Mouse (Mus musculus) lung, postnatal 4 days (tissue): ENCODE measurements around the gene Hs3st5.
"Not testable (repeated sequence)": the region's sequence is repeated elsewhere in the genome, so short reads cannot be mapped to it uniquely, and the experiment has no call there.

Experiments used
- DNase-seq, 2 experiments: peaks; one replicate each; pipeline ENCODE4 v3.0.0; 2021

Hs3st5 gene

DNA sequence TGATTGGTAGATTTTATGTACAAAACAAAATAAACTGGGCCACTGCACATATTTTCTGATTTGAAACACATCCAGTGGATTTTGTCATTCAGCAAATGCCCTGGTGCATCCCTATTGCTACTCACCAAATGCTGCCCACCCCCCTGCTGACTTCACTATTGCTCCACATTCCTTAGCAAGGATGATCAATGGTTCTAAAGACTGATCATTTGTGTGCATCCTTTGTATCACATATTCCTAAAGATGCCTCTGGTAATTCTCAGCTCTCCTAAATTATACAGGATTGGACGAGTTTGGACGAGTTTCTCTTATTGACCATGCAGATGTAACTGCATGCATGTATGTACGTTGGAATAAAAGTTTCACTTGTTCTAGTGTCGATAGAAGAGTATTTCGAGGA lies 52.1 kb downstream of the Hs3st5 start:
- no peak for DNase-seq

DNA sequence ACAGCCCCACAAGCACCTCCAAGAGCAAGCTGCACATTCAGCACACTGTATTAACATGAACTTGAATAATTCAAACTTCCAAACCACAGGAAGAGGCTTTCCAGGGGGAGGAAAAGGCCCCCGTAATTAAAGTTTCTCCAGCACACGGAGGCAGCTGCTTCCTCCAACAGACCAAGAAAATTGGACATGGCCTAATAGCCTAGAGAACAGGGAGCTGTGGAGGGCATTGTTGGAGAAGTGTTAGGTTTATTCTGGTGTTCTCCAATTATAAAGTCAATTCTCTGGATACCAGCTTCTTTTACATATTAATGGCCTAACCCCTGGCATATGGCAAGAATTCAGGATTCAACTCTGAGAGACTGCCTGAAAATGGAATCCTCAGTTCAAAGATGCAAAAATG lies 60.6 kb downstream of the Hs3st5 start:
- no peak for DNase-seq

DNA sequence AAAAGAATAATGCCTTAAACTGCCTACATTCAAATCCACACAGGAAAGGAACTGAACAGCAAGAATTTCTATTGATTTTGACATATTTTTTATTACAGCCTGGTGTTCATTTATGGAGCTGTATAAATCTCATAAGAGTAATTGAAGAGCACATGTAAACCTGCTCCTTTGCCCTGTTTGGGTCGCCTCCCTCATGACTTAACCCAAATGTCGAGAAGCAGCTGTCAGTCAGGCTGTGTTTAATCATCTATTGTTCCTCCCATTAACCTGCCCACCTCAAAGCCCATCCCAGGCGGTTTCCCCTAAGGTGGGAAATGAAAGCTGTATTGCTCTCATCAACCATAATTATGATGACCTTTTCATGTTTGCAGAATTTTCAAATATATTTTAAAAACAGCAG lies 65.9 kb downstream of the Hs3st5 start:
- DNase-seq = no peak

DNA sequence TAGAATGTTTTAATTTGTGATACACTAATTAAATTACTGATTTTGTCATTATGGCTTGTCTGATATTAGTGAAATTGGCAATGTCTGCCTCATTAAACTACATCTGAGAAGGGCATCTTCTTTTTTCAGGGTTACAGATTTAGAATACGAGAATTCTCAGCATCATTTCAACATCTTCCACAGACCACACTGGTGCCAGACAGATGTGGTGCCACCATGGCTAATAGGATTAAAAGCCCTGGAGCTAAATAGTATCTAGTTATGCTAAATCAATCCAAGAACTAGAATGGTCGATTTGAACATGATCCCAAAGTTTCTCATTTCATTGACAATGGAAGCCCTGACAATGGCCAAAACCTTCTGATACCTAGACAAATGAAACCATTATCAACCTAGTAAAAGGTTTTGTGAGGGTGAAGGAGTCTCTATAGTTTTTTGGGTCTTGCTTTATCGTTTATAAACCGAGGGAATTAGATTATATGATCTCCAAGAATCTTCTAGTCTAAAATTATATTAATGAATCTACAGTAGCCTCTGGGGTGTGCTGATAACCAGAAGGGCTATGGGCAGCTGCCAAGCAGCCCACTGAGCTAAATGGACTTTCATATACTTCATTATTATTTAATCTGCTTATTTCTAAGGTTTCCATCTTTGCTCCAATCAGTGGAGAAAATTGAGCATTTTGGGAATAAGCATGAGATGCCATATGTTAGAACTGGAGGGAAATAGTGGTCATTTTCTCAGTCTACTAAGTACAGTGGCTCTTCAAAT lies 71.9 kb downstream of the Hs3st5 start:
- no peak for DNase-seq

DNA sequence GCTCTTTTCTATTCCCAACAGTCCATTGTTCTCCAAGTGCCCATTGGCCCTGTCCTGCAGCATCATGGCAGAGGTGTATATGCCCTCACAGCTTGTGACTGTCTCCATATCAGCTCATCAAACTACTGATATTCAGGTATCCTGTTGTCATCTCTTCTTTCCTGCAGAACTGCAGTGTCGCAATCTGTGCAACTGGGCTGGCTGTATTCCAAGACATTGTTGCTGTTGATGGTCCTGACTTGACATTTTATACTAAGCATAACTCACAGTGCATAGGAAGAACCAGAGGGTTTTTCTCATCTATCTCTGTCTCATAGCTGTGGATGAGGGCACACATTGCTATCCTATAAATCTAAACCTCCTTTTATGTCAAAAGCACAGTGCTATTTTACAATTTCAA lies 103.8 kb downstream of the Hs3st5 start:
- DNase-seq = no peak

DNA sequence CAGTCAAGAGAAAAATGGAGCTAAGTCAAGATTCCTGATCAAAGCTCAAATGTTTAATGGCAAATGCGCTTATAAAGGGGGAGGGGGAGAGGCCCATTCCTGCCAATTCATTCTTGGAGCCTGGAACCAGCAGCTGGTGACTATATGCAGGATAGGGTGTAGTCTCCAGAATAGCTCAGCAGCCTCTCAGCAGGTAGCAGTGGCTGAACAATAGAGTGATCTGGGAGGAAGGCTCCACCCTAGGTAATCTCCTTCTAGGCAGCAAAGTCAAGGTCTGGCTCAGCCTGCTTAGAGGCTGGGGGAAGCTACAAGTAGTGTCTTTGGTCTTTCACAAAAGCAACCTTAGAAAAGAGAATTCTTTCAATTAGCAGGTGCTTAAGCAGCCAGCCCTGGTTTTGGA lies 104.8 kb downstream of the Hs3st5 start:
- DNase-seq = not testable (repeated sequence)

DNA sequence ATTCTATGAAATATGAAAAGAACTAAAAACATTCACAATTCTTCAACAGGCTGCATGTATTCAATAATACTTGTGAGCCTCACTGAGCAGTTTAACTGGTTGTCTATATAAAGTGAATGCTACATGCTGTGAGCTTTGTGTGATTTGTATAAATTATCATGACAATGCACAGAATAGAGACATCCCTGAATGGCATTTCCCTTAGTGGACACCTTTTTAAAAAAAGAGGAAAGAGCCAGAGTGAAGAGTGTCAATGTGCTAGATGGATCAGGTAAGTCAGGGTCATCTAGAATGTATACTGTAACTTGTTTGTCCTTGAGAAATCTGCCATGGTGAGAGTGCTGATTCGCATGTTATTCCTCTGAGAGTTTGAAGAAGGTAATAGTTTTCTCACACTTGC lies 116.4 kb downstream of the Hs3st5 start:
- DNase-seq = no peak

DNA sequence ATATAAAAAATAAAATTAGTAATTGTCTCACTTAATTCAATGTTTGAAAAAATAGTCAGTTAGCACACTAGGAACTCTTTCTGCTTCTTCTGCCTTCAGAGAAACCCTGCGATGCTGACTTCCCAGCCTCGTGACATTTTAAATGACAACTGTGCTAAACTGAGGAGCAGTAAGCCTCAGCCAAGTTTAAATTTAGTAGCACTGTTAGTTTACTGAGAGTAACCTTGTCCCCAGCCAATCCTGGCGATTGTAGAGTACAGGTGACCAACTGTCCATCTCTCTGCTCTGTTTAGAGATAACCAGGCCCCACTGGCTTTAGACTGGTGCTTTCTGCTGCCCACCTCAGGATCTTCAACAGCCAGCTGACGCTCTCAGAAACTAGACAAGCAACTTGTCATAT lies 121.3 kb downstream of the Hs3st5 start:
- no peak for DNase-seq

DNA sequence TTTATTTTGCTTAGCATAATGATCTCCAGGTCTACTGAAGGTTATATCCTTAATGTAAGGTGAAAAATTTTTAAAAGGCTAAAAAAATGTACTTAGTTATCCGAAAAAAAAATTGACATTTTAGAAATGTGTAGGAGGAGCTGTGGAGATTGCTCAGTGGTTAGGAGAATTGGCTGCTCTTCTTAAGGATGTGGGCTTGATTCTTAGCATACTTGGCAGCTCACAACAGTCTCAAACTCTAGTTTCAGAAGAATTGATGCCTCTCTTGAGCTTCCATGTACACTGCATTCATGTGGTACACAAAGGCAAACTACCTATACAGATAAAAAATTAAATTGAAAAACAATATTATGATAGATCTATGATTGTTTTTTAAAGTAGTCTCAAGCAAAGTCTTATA lies 125.1 kb downstream of the Hs3st5 start:
- no peak for DNase-seq

DNA sequence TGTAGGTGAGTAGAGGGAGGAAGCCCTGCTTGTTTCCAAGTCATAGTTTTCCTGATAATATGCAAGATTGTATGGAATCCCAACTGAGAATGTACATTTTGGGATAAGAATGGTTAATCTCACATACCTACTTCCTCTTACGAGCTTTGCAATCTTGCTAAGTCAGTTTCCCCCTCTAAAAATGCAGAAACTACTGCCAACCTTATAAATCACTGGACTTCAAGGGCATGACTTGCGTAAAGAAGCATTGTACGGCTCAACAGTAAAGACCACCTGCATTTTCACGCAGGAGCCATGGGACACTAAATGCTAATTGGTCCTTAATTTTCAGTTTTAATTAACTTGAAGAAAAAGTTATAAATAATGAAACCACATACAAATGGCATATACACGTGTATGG lies 144.0 kb downstream of the Hs3st5 start:
- DNase-seq = no peak

DNA sequence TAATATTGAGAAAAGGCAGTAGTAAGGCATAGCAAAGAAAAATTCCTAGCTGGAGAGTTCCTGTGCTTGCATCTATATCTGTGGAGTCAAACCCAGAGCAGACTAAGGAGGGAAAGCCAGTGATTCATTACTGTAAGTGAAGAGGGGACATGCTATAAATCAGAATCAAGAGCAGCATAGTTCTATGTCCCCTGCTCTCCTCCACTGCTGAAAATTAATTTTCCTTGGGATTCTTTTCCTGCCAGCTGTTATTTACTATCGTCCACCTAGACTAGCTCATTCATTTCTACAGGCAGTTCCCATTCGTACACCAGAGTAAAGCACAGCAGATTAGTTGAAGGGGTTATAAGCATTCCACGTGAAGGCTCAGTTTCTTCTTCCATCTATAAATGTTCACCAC lies 207.4 kb downstream of the Hs3st5 start:
- no peak for DNase-seq

DNA sequence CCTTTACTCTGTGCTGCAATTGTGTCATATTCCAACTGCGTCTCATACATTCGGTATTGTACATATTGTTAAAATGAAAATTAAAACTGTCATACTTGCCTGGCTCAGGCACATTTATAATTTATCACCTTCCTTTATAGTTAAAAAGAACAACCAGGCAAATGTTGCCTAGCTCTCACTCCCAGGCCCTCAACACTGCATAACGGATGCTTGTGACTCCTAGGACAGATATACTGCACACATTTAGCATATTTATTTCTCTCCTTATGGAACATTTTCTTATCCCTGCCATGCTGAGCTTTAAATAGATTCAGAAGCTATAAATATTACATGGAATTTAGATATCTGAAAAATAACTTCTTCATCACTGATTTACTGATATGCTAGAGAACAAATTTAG lies 219.6 kb downstream of the Hs3st5 start:
- no peak for DNase-seq

DNA sequence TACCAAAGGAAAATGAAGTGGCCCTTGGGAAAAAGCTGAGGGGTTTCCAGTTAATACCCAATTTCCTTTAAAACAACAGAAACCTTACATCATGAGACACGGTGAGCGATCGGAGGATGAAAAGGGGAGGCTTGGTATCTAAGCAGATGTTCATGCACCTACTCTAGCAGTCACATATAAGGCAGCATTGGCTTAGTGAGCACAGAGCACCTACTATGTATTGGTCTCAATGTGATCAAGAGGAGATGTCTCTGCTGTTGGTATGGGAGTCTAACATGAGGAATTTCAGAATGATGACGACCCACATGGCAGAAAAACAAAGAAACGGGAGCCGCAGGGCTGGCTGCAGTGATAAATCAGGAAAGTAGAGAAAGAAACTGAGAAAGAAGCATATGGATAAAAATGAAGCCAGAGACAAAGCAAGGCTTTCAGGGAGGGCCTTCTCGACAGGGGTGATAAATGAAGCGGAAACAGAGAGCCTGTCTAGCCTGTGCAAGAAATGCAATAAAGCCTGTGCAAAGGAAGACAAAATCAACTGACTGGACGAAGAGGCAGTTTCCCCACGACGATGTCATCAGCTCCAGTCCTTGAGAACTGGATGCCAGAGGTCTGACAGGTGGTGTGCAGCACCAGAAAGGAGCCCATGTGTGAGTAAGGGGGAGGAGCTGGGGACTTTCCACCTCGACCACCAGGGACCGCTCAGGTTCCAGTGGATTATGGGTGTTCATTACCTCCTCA lies 222.9 kb downstream of the Hs3st5 start:
- no peak for DNase-seq

DNA sequence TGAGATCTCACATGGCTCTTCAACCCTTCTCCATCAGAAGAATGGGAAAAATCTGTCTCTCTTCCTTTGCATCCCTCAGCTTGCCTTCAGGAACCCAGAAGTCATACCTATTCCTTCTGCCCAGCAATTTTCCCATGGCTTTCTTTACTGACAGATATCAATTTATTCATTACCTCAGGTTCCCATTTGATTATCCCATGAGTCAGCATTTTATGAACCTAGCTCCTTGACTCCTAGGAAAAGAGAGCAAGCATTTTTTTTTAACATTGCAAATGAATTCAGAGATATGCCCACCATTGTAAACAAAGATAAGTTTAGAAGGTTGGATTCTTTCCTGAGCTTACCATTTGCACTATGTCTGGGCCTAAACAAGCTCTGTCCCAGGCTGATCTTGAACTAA lies 232.8 kb downstream of the Hs3st5 start:
- no peak for DNase-seq

DNA sequence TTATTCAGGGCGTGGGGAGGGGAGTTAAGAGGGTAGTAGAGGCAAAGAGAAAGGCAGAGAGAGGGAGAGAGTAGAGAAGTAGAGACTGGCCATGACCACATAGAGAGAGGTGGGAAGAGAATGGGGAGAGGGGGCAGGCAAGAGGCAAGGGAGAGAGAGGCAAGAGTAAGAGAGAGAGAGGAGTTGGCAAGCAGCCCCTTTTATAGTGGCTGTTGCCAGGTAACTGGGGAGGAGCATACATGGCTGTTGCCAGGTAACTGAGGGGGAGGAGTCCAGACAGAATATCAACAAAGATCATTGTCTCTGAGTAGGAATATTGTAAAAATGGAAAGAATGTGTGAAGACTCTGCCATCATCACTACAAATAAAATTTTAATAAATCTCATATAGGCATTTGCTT lies 243.4 kb downstream of the Hs3st5 start:
- DNase-seq = no peak

DNA sequence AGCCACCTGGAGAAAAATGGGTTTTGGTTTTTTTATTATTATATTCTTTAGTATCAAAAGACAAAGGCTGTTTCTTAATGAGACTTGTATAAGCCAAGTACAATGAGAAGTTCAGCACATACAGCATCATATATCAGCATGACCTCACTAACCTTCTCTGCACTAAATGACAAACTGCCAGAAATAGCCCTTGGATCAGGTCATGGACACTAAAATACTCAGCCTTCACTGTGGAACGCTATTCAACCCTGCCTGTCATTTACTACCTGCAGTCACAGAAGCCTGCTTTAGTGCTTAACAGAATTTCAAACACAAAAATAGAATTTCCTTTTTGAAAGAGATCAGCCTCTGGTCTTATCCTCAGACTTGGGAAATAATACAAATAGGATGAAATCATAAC lies 247.9 kb downstream of the Hs3st5 start:
- no peak for DNase-seq

DNA sequence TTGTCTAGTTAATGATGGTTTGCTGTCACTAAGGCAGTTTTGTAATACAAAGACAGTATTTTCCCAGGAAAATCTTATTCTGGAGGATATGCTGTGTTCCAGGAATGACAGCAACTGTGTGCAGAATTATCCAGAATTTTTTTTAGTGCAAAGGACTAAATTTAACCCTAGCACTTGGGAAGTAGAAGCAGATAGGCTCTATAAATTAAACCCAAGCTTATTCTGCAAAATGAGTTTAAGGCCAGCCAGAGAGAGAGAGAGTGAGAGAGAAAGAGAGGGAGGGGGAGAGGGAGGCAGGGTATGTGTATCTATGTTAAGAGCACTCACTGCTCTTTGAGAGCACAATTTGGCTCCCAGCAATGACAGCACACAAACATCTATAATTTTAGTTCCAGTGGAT lies 267.0 kb downstream of the Hs3st5 start:
- DNase-seq = no peak

DNA sequence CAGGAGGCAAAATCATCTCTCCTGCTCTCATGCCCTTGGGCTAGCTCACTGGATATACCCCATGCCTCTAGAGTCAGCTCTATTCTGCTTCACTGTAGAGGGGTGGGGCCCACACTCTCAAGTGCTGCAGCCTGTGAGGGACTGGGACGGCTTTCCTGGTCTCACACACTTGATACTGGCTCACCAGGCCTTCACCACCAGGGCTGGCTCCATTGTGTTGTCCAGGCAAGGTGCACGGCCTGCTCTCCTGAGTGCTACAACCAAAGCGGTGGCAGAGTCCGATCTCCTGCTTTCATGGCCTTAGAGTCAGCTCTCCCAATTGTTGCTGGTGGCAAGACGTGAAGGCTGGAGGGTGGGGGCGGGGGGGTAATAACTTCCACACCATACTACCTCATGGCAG lies 268.3 kb downstream of the Hs3st5 start:
- no peak for DNase-seq

DNA sequence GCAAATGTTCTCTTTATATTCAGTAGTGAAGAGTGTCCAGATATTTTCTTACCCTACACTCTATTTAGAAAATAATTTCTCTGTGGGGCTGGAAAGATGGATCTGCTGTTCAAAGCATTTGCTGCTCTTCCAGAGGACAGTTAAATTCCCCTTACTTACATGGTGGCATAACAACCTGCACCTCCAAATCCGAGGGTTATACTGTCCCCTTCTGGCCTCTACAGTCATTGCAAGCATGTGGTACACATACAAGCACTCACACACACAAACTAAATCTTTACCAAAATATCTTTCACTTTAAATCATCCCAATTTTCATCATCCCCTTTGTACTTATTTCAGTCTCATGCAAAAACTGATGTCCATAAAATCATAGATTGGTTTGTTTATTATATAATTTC lies 275.0 kb downstream of the Hs3st5 start:
- no peak for DNase-seq

DNA sequence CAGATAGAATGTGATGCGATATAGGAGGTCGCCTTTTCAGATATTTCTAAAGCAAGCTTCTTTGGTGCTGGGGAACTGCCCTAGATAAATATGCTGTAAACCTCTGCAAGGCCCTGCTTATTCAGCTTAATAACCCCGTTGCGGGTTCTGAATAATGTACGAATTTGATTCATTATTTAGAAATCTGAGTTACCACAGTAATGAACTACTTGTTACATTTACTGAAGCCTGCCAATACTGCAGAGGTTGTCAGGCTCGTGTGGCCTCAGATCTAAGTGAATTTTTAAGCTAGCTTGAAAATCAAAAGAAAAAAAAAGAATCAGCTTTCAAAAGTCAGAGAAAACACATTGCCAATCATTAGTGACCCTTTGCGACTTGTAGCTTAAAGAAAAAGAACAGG lies 280.4 kb downstream of the Hs3st5 start:
- DNase-seq = no peak

DNA sequence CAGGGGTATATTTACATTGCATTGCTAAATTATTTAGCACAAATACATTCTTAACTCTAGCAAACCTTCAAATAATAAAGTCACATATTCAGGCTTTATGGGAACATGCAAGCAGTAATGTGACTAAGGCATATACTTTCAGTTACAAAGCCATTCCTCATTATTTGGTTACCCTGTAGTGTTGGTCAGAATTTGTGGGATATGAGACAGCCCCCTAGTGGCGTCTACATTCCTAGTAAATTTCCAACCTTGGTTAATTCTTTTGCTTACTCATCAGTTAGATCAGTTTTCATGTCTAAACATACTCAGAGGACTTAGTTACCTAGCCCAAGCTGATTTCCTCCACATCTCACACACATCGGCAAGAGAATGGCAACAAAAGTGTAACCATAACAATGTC lies 285.2 kb downstream of the Hs3st5 start:
- no peak for DNase-seq

DNA sequence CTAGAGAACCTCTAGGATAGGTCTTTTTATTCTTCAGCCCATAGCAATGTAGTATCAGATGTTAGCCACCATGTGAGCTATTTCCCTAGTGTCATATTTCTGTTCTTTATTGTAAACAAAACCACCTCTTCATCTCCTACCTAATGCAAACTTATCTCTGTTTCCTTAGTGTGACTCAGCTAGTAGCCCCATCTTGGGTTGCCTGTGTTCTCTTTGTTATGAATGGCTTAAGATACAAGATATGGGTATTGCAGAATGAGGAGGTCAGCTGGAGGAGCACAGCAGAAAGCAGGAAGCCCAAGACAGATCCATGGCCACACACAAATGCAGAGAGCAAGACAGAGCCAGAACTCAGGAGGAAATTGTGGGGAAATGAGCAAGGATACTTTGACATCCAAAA lies 288.7 kb downstream of the Hs3st5 start:
- no peak for DNase-seq

DNA sequence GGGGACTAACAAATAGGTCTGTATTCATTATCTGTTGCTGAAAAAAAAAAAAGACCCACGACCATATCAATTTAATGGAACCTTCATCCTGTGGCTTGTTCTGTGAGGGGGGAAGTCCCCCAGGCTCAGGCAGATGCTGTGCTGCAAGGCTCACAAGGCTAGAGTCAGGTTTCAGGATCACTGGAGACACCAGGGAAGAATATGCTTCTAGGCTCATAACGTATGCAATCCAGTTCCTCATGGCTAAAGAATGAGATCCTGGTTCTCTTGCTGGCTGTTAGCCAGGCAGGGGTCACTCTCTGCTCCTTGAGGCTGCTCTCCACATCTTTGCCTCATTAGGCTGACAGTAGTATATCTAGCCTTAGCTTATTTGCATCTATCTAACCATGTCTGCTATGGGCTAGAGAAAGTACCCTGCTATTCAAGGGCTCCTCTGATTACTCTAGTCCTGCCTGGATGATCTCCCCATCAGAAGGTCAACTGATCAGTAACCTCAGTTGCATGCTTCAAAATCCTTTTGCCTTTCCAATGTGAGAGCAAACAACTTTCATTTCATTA lies 294.4 kb downstream of the Hs3st5 start:
- DNase-seq = no peak

DNA sequence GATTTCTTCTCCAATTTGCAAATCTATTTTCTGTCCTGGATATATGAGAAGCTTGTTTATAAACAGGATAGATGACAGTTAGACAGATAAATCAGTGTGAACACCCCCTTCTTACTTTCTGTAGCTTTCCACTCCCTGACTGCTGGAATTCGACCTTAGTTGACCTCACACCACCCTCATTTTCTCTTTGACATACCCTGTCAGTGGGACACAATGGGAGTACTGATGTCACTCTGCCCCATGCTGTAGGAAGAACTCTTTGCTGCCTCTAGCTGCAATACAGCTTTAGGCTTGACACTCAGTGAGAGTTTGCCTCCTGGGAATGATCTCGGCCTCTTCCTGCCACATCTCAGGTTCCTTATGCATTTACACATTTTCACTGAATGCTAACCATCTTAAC lies 297.1 kb downstream of the Hs3st5 start:
- DNase-seq = no peak

DNA sequence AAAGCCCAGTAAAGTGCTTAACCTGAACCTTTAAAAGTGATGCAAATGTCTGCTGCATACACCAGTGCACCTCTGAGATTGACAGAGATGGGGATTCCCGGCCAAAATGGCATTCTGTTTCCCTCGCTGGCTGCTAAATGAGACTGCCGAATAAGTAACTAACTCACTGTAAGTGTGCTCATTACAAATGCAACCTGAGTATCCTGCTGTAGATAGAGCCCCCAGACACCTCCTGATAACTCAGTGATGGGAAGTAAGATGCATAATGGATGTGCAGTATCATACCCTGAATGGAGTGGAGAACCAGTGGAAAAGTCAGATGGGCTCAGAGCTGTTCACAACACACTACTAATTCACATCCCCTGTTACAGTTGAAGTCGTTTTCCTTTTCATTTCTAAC lies 298.7 kb downstream of the Hs3st5 start:
- no peak for DNase-seq
